Mouse (Mus musculus): ENCODE data around the gene Palm2. TPM values are rescaled to one million over a fixed set of nuclear protein-coding genes. Genes with fewer than 3 reads are reported as not detected.

Gene Palm2
- polyA plus RNA-seq, 1 experiment: 5.2 TPM

GRCm38 (mm10) chr4:57462378-57462777 is 28.3 kb downstream of the Palm2 start:
- no peak for TF ChIP-seq POLR2A (IDR thresholded peaks at IDR 0.05; ENCODE audit: insufficient read length, low read depth)
- TF ChIP-seq REST (IDR thresholded peaks at IDR 0.05; ENCODE audit: insufficient read depth, insufficient read length): no peak
- TF ChIP-seq POLR2AphosphoS2 (IDR thresholded peaks at IDR 0.05; ENCODE audit: insufficient read length, low read depth): no peak
- no peak for TF ChIP-seq CEBPB (IDR thresholded peaks at IDR 0.05; ENCODE audit: insufficient read depth, poor library complexity, severe bottlenecking)
- no peak for TF ChIP-seq SRF (IDR thresholded peaks at IDR 0.05; ENCODE audit: control insufficient read depth, insufficient read length, low read depth)
- no peak for TF ChIP-seq USF1 (IDR thresholded peaks at IDR 0.05; ENCODE audit: low read depth)
- no peak for TF ChIP-seq MYOD1 (IDR thresholded peaks at IDR 0.05; ENCODE audit: control insufficient read depth in 1 of 3, insufficient read length in 2 of 3, low read depth in 2 of 3)
- TF ChIP-seq E2F4 (IDR thresholded peaks at IDR 0.05; ENCODE audit: insufficient read depth): no peak
- no peak for TF ChIP-seq TCF12 (IDR thresholded peaks at IDR 0.05; ENCODE audit: insufficient read depth, poor library complexity, severe bottlenecking)
- no peak for TF ChIP-seq MYOG (IDR thresholded peaks at IDR 0.05; ENCODE audit: control insufficient read depth in 1 of 3, insufficient read depth in 1 of 3, insufficient read length in 2 of 3, low read depth in 2 of 3)
- no peak for TF ChIP-seq MAX (IDR thresholded peaks at IDR 0.05; ENCODE audit: low read depth)
- Histone ChIP-seq H3K4me3 (no peak overlapping the region), H3K27me3 (ENCODE audit: control insufficient read depth, insufficient read depth, insufficient read length) (no peaks in the 10 kb centered on the region), H3K4me2 (ENCODE audit: low read depth) (no peak overlapping the region), H3K79me2 (ENCODE audit: control insufficient read depth, insufficient read depth) (no peaks in the 10 kb centered on the region), H3ac (ENCODE audit: control insufficient read depth, insufficient read length) (no peak overlapping the region), H3K36me3 (ENCODE audit: control insufficient read depth, insufficient read depth) (no peaks in the 10 kb centered on the region)

DNA sequence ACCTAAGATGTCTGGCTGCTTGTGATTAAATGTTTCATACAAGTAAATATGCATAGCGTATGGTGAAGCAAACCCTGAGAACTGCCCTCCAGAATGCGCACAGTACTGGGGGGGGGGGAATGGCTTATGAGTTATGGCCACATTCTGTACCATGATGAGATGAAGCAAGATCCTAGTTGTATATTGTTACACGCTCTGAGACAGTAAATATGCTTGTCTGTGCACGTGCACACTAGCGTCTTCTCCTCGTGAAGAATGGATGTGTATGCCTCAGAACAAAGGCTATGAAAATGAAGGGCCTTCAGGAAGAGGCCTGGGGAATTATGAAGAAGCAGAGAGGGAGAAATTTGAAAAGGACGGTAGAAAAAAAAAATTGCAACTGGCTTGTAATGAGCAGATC is 48.4 kb downstream of the Palm2 start:
- no peaks in the 10 kb centered on the region for H3K36me3 ChIP-seq (ENCODE audit: control insufficient read depth, insufficient read depth)
- H3K27me3 ChIP-seq (ENCODE audit: control insufficient read depth, insufficient read depth, insufficient read length): no peaks in the 10 kb centered on the region
- H3ac ChIP-seq (ENCODE audit: control insufficient read depth, insufficient read length): no peak overlapping the region
- no peak overlapping the region for H3K4me3 ChIP-seq
- no peak for TF ChIP-seq POLR2AphosphoS2 (IDR thresholded peaks at IDR 0.05; ENCODE audit: insufficient read length, low read depth)
- TF ChIP-seq TCF12 (IDR thresholded peaks at IDR 0.05; ENCODE audit: insufficient read depth, poor library complexity, severe bottlenecking): no peak
- TF ChIP-seq USF1 (IDR thresholded peaks at IDR 0.05; ENCODE audit: low read depth): no peak
- no peak for TF ChIP-seq POLR2A (IDR thresholded peaks at IDR 0.05; ENCODE audit: insufficient read length, low read depth)
- TF ChIP-seq TCF3 (IDR thresholded peaks at IDR 0.05; ENCODE audit: insufficient read length, low read depth): no peak
- TF ChIP-seq E2F4 (IDR thresholded peaks at IDR 0.05; ENCODE audit: insufficient read depth): no peak
- no peak for TF ChIP-seq REST (IDR thresholded peaks at IDR 0.05; ENCODE audit: insufficient read depth, insufficient read length)
- no peak for TF ChIP-seq MYOG (IDR thresholded peaks at IDR 0.05; ENCODE audit: control insufficient read depth in 1 of 3, insufficient read depth in 1 of 3, insufficient read length in 2 of 3, low read depth in 2 of 3)
- TF ChIP-seq CEBPB (IDR thresholded peaks at IDR 0.05; ENCODE audit: insufficient read depth, poor library complexity, severe bottlenecking): no peak
- no peak for TF ChIP-seq SRF (IDR thresholded peaks at IDR 0.05; ENCODE audit: control insufficient read depth, insufficient read length, low read depth)
- TF ChIP-seq MYOD1 (IDR thresholded peaks at IDR 0.05; ENCODE audit: control insufficient read depth in 1 of 3, insufficient read length in 2 of 3, low read depth in 2 of 3): no peak
- no peak for TF ChIP-seq MAX (IDR thresholded peaks at IDR 0.05; ENCODE audit: low read depth)
- H3K4me2 ChIP-seq (ENCODE audit: low read depth): no peak overlapping the region
- no peaks in the 10 kb centered on the region for H3K79me2 ChIP-seq (ENCODE audit: control insufficient read depth, insufficient read depth)

DNA sequence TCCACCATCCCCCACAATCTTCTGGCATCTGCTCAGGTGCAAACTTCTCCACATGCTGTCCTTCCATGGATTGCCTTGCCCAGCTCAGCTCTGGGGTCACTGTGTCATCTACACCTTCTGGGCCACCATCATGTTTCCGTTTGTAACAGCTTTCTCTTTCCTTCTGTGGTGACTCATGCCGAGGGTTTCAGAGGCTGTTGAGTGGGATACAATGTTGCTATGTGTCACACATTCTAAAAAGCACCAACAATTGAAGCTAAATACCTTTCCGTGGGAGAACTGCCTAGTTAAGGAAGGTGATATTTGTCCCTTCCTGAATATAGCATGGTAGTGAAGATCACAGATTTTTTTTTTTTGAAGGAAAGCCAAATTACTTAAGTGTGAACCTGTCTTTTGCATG is 52.3 kb downstream of the Palm2 start:
- Histone ChIP-seq H3K36me3 (ENCODE audit: control insufficient read depth, insufficient read depth) (no peaks in the 10 kb centered on the region), H3K4me2 (ENCODE audit: low read depth) (no peak overlapping the region), H3K79me2 (ENCODE audit: control insufficient read depth, insufficient read depth) (no peaks in the 10 kb centered on the region), H3ac (ENCODE audit: control insufficient read depth, insufficient read length) (no peak overlapping the region), H3K27me3 (ENCODE audit: control insufficient read depth, insufficient read depth, insufficient read length) (no peaks in the 10 kb centered on the region), H3K4me3 (no peak overlapping the region)
- TF ChIP-seq E2F4 (IDR thresholded peaks at IDR 0.05; ENCODE audit: insufficient read depth) (no peak), TCF3 (IDR thresholded peaks at IDR 0.05; ENCODE audit: insufficient read length, low read depth) (no peak), TCF12 (IDR thresholded peaks at IDR 0.05; ENCODE audit: insufficient read depth, poor library complexity, severe bottlenecking) (no peak), MYOD1 (IDR thresholded peaks at IDR 0.05; ENCODE audit: control insufficient read depth in 1 of 3, insufficient read length in 2 of 3, low read depth in 2 of 3) (no peak), USF1 (IDR thresholded peaks at IDR 0.05; ENCODE audit: low read depth) (no peak), MYOG (IDR thresholded peaks at IDR 0.05; ENCODE audit: control insufficient read depth in 1 of 3, insufficient read depth in 1 of 3, insufficient read length in 2 of 3, low read depth in 2 of 3) (no peak), MAX (IDR thresholded peaks at IDR 0.05; ENCODE audit: low read depth) (no peak), SRF (IDR thresholded peaks at IDR 0.05; ENCODE audit: control insufficient read depth, insufficient read length, low read depth) (no peak)

- Histone ChIP-seq H3K4me2 (ENCODE audit: low read depth) (no peak overlapping the region), H3K36me3 (ENCODE audit: control insufficient read depth, insufficient read depth) (no peaks in the 10 kb centered on the region), H3K79me2 (ENCODE audit: control insufficient read depth, insufficient read depth) (no peaks in the 10 kb centered on the region), H3K27me3 (ENCODE audit: control insufficient read depth, insufficient read depth, insufficient read length) (no peaks in the 10 kb centered on the region), H3ac (ENCODE audit: control insufficient read depth, insufficient read length) (no peak overlapping the region), H3K4me3 (no peak overlapping the region)
- TF ChIP-seq CEBPB (IDR thresholded peaks at IDR 0.05; ENCODE audit: insufficient read depth, poor library complexity, severe bottlenecking): no peak
- no peak for TF ChIP-seq REST (IDR thresholded peaks at IDR 0.05; ENCODE audit: insufficient read depth, insufficient read length)
- no peak for TF ChIP-seq MYOG (IDR thresholded peaks at IDR 0.05; ENCODE audit: control insufficient read depth in 1 of 3, insufficient read depth in 1 of 3, insufficient read length in 2 of 3, low read depth in 2 of 3)
- TF ChIP-seq MAX (IDR thresholded peaks at IDR 0.05; ENCODE audit: low read depth): no peak
- TF ChIP-seq POLR2AphosphoS2 (IDR thresholded peaks at IDR 0.05; ENCODE audit: insufficient read length, low read depth): no peak
- no peak for TF ChIP-seq TCF3 (IDR thresholded peaks at IDR 0.05; ENCODE audit: insufficient read length, low read depth)
- no peak for TF ChIP-seq POLR2A (IDR thresholded peaks at IDR 0.05; ENCODE audit: insufficient read length, low read depth)
- TF ChIP-seq TCF12 (IDR thresholded peaks at IDR 0.05; ENCODE audit: insufficient read depth, poor library complexity, severe bottlenecking): no peak
- TF ChIP-seq USF1 (IDR thresholded peaks at IDR 0.05; ENCODE audit: low read depth): no peak
- TF ChIP-seq E2F4 (IDR thresholded peaks at IDR 0.05; ENCODE audit: insufficient read depth): no peak
- TF ChIP-seq SRF (IDR thresholded peaks at IDR 0.05; ENCODE audit: control insufficient read depth, insufficient read length, low read depth): no peak
- TF ChIP-seq MYOD1 (IDR thresholded peaks at IDR 0.05; ENCODE audit: control insufficient read depth in 1 of 3, insufficient read length in 2 of 3, low read depth in 2 of 3): no peak
These were observed 55.8 kb downstream of the Palm2 start for GRCm38 (mm10) chr4:57489887-57490286.

Measured in myocyte (in vitro differentiated cells).